Mouse (Mus musculus): ENCODE results near the gene Borcs7. TPM values are rescaled to one million over a fixed set of nuclear protein-coding genes. Genes with fewer than 3 reads are reported as not detected.
"Not testable (repeated sequence)": the region's sequence is repeated elsewhere in the genome, so short reads cannot be mapped to it uniquely, and the experiment has no call there.

Borcs7 gene
- polyA plus RNA-seq, 1 experiment from 2014 or later, result 17.6 TPM

DNA sequence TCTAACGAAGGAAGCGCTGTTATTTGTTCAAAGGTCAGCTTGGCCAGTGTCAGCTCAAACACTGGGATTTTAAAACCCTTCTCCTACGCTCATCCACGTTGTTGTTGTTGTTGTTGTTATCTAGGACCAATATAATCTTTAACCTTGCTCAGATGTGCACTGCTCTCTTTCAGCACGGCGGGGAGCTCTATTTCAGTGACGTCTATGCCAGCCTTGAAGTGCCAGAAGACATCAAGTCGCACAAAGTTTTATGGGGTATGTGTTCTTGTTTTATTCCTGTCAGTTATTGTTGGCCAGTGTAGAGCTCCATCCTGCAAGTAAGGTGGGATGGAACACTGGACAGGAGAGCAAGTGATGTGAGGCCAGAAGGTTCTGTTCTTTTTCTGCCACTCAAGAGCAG lies 25.3 kb downstream of the Borcs7 start:
- Histone ChIP-seq H3K4me1 (no peaks in the 10 kb centered on the region), H3K27ac (replicated peaks) (no peak overlapping the region), H3K4me2 (no peak overlapping the region), H3K36me3 (peaks cover 70% of the 10 kb centered on the region), H3K4me3 (no peak overlapping the region), H3K9ac (no peak overlapping the region), H3K27me3 (replicated peaks) (no peaks in the 10 kb centered on the region), H3K9me3 (peaks cover 4% of the 10 kb centered on the region)
- WGBS, result 79% methylated on average over 8 of the region's 8 CpGs
- no peak for ATAC-seq (ENCODE audit: extremely low read depth, insufficient number of reproducible peaks, low FRiP score, low TSS enrichment)

DNA sequence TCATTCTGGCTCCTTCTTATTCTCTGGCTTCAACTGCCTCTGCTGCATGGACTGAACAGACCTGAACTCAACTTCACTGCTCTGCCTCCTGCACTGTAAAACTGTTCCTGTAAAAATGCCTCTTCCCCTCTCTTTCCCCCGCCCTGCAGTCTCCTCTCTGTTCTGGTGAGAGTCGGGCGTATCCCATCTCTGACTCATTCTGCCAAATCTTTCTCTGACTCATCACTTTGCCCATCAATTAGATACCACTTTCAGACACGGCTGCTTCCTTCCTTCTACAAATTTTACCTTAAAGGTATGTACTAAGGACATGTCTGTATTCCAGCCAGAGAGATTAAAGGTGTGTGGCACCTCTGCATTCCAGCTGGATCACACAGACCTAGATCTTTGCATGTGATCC lies 28.4 kb downstream of the Borcs7 start:
- no peak for ATAC-seq (ENCODE audit: extremely low read depth, insufficient number of reproducible peaks, low FRiP score, low TSS enrichment)
- peaks cover 77% of the 10 kb centered on the region for H3K36me3 ChIP-seq
- 76% methylated on average over 4 of the region's 4 CpGs for WGBS

DNA sequence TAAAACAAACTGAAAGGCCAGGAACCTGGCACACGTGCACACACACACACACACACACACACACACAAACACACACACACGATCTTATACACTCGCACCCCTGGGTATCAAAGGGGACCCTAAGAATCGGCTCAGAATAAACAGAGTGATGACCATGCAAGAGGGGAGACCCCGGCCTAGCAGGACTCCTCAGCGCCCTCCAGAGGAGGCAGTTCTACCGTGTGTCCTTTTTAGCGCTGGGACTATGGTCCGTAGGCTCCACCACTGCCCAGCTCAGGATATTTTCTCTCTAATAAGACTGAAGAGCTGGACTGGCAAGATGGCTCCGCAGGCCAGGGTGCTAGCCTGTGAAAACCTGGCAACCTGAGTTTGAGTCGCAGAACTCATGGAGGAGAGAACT lies 34.7 kb downstream of the Borcs7 start:
- H3K27ac ChIP-seq (replicated peaks), result no peak overlapping the region
- 63% methylated on average over 11 of the region's 11 CpGs for WGBS
- no peaks in the 10 kb centered on the region for H3K27me3 ChIP-seq (replicated peaks)
- no peak overlapping the region for H3K4me2 ChIP-seq
- H3K9ac ChIP-seq, result no peak overlapping the region
- H3K9me3 ChIP-seq, result no peaks in the 10 kb centered on the region
- H3K36me3 ChIP-seq, result peaks cover 64% of the 10 kb centered on the region
- no peak for ATAC-seq (ENCODE audit: extremely low read depth, insufficient number of reproducible peaks, low FRiP score, low TSS enrichment)
- H3K4me1 ChIP-seq, result peaks cover 21% of the 10 kb centered on the region
- no peak overlapping the region for H3K4me3 ChIP-seq

More for the DNA sequence above, 28.4 kb downstream of the Borcs7 start:
- Histone ChIP-seq H3K27ac (replicated peaks) (no peak overlapping the region), H3K4me1 (peaks cover 4% of the 10 kb centered on the region; the same call in 1 of the 2 replicates), H3K27me3 (replicated peaks) (no peaks in the 10 kb centered on the region), H3K9ac (no peak overlapping the region), H3K4me3 (no peak overlapping the region), H3K9me3 (peaks cover 4% of the 10 kb centered on the region), H3K4me2 (no peak overlapping the region)

DNA sequence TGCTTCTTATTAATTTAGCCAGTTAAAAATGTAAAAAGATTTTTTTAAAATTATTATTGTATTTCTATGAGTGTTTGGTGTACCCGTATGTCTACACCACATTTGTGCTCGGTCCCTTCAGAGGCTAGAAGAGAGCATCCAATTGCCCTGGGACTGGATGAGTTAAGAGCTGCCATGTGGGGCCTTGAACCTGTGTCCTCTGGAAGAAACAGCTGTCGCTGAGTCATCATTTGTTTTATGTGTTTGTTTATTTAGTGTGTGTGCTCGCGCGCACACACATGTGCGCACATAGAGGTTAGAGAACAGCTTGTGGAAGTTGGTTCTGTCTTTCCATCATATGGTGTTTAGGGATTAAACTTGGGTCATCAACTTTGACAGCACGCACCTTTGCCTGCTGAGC lies 36.4 kb downstream of the Borcs7 start:
- H3K9me3 ChIP-seq, result no peaks in the 10 kb centered on the region
- 95% methylated on average over 8 of the region's 8 CpGs for WGBS
- no peaks in the 10 kb centered on the region for H3K27me3 ChIP-seq (replicated peaks)
- peaks cover 21% of the 10 kb centered on the region for H3K4me1 ChIP-seq
- no peak overlapping the region for H3K27ac ChIP-seq (replicated peaks)
- H3K9ac ChIP-seq, result no peak overlapping the region
- no peak overlapping the region for H3K4me2 ChIP-seq
- ATAC-seq (ENCODE audit: extremely low read depth, insufficient number of reproducible peaks, low FRiP score, low TSS enrichment), result no peak
- H3K4me3 ChIP-seq, result no peak overlapping the region
- peaks cover 53% of the 10 kb centered on the region for H3K36me3 ChIP-seq

DNA sequence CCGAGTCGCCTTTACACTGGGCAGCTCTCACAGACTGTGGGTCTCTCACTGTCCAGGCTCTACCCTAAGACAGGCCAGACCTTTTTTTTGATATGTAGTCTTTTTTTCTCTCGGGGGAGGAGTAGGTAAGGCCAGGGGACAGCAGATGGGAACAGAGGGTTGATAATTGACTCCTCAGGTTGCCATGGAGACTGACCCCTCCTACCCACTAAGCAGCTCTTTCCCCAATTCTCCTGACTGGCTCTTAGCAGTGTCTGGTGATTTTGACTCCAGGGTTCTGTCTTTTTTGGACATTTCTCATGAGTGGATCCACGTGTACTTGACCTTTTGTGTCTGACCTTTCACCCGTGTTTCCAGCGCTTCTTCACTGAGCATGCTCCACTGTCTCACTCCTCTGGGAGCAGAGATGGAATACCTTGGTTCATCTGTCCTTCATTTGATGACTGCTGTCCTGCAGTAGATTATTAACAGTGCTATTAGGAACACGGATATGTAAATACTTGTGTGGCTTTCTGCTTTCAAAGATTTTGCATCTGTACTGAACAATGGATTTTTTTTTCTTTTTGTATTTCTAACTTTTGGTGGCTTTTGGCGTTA lies 37.5 kb downstream of the Borcs7 start:
- Histone ChIP-seq H3K9me3 (no peaks in the 10 kb centered on the region), H3K27ac (replicated peaks) (no peak overlapping the region), H3K9ac (no peak overlapping the region), H3K4me1 (peaks cover 16% of the 10 kb centered on the region), H3K36me3 (peaks cover 45% of the 10 kb centered on the region), H3K27me3 (replicated peaks) (no peaks in the 10 kb centered on the region), H3K4me2 (no peak overlapping the region), H3K4me3 (no peak overlapping the region)
- ATAC-seq (ENCODE audit: extremely low read depth, insufficient number of reproducible peaks, low FRiP score, low TSS enrichment), result no peak
- WGBS, result 50% methylated on average over 8 of the region's 8 CpGs

DNA sequence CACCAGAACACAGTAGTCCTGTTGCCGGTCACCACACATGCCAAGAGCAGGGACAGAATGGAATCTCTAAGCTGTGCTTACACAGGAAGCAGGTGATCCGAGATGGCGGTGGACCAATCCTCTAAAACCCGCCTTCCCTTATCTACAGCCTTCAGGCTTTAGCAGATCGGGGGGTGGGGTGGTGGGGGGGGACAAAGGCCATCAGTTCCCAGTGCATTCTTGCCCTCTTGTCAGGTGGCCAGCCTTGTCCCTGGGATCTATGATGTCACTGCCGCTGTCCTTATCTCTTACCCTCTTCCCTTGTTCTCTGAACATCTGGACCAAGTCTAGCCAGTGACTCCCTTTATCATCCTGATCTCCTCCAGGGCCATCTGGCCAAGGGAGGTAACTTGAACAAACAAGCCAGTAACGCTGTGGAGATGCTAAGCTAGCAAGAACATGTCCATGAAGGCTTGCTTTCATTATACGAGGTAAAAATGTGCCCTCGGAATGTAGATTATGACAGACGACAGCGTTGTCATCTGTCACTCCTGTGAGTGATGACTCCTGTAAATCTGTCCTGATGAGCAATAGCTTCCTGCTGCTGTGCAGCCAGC lies 38.3 kb downstream of the Borcs7 start:
- no peak overlapping the region for H3K4me3 ChIP-seq
- peak overlapping the region; percentile 31 for H3K4me2 ChIP-seq
- no peaks in the 10 kb centered on the region for H3K9me3 ChIP-seq
- ATAC-seq (ENCODE audit: extremely low read depth, insufficient number of reproducible peaks, low FRiP score, low TSS enrichment), result peak; percentile 37; the same call in 1 of the 2 replicates
- 23% methylated on average over 11 of the region's 11 CpGs for WGBS
- H3K36me3 ChIP-seq, result peaks cover 41% of the 10 kb centered on the region
- peak overlapping the region; percentile 12; the same call in 1 of the 2 replicates for H3K9ac ChIP-seq
- no peaks in the 10 kb centered on the region for H3K27me3 ChIP-seq (replicated peaks)
- H3K4me1 ChIP-seq, result peaks cover 16% of the 10 kb centered on the region
- H3K27ac ChIP-seq (replicated peaks), result no peak overlapping the region

DNA sequence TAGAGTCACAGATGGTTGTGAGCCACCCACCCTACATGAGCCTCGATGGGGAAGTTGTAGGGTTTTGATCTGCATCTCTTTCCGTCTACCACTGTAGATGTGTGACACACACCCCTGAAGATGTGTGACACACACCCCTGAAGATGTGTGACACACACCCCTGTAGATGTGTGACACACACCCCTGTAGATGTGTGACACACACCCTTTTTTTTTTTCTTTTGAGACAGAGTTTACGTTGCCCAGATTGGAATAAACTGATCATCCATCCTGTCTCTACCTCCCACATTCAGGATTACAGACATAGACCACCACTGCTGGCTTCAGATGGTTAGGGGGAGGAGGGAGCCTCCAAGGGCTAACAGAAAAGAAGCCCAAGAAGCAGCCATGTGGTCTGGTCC lies 39.2 kb downstream of the Borcs7 start:
- H3K4me3 ChIP-seq, result no peak overlapping the region
- WGBS, result 68% methylated on average over 3 of the region's 3 CpGs

DNA sequence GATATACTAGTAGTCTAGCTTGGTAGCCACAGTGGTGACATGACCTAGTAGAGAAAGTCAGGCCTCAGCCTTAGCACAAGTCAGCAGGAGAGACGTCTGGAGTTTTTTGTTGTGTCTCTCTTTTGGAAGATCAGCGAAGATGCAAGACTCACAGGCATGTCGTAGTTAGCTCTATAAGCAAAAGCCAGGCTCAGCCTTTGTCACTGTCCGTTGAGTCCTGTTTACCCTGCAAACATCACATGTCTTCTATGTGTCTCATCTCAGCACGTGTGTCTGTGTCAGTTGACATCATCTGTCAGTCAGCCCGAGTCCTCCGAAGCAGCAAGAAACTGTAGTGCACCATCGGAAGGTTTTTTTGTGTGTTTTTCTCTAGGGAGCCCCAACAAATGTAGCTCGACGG lies 41.6 kb downstream of the Borcs7 start:
- H3K9me3 ChIP-seq, result no peaks in the 10 kb centered on the region
- no peak overlapping the region for H3K9ac ChIP-seq
- WGBS, result 89% methylated on average over 10 of the region's 10 CpGs
- no peaks in the 10 kb centered on the region for H3K27me3 ChIP-seq (replicated peaks)
- H3K4me2 ChIP-seq, result no peak overlapping the region
- H3K4me1 ChIP-seq, result peaks cover 40% of the 10 kb centered on the region
- H3K36me3 ChIP-seq, result peaks cover 19% of the 10 kb centered on the region
- ATAC-seq (ENCODE audit: extremely low read depth, insufficient number of reproducible peaks, low FRiP score, low TSS enrichment), result no peak
- no peak overlapping the region for H3K4me3 ChIP-seq
- H3K27ac ChIP-seq (replicated peaks), result no peak overlapping the region

More for the DNA sequence above, 39.2 kb downstream of the Borcs7 start:
- H3K36me3 ChIP-seq, result peaks cover 39% of the 10 kb centered on the region
- H3K9ac ChIP-seq, result no peak overlapping the region
- no peaks in the 10 kb centered on the region for H3K27me3 ChIP-seq (replicated peaks)
- no peaks in the 10 kb centered on the region for H3K9me3 ChIP-seq
- no peak overlapping the region for H3K27ac ChIP-seq (replicated peaks)
- ATAC-seq (ENCODE audit: extremely low read depth, insufficient number of reproducible peaks, low FRiP score, low TSS enrichment), result no peak
- peaks cover 23% of the 10 kb centered on the region for H3K4me1 ChIP-seq
- H3K4me2 ChIP-seq, result no peak overlapping the region

DNA sequence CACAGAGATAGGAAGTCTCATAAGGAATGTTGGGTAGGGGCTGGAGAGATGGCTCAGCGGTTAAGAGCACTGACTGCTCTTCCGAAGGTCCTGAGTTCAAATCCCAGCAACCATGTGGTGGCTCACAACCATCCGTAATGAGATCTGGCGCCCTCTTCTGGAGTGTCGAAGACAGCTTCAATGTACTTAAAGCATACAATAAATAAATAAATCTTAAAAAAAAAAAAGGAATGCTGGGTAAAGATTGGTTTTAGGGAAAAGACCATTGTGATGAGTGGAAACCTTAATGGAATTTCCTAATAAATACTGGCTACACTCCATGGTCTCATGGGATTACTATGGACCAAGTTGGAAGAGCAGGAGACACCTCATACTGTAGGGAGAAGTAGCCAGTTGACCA lies 43.0 kb downstream of the Borcs7 start:
- Histone ChIP-seq H3K36me3 (peaks cover 23% of the 10 kb centered on the region), H3K4me1 (peaks cover 39% of the 10 kb centered on the region)
- not testable (repeated sequence) for H3K4me2 ChIP-seq; H3K9me3 ChIP-seq; H3K9ac ChIP-seq; ATAC-seq (ENCODE audit: extremely low read depth, insufficient number of reproducible peaks, low FRiP score, low TSS enrichment); H3K4me3 ChIP-seq; H3K27me3 ChIP-seq (replicated peaks); H3K27ac ChIP-seq (replicated peaks)
- WGBS, result 95% methylated on average over 5 of the region's 5 CpGs

DNA sequence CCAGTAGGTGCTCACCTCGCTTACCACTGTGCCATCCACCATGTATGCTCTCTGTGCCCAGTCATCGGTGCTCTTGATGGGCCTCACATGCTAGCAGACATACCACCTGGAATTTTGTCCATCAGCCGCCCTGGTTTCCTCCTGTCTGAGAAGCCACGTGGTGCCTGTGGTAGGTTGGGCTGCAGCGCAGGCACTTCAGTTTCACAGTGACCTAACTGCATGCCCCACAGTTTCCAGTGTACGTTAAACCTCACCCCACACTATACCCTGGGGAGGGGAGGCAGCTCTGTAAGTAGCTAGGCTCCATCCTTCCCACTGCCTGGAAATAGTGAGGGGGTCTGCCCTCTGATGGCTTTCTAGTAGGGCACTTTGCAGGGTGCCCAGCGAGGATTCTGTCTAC lies 43.9 kb downstream of the Borcs7 start:
- peaks cover 31% of the 10 kb centered on the region for H3K36me3 ChIP-seq
- H3K4me3 ChIP-seq, result no peak overlapping the region
- WGBS, result 70% methylated on average over 7 of the region's 7 CpGs
- no peak for ATAC-seq (ENCODE audit: extremely low read depth, insufficient number of reproducible peaks, low FRiP score, low TSS enrichment)
- H3K4me2 ChIP-seq, result no peak overlapping the region
- H3K27ac ChIP-seq (replicated peaks), result no peak overlapping the region
- H3K9me3 ChIP-seq, result no peaks in the 10 kb centered on the region
- peaks cover 30% of the 10 kb centered on the region for H3K4me1 ChIP-seq
- H3K27me3 ChIP-seq (replicated peaks), result no peaks in the 10 kb centered on the region
- H3K9ac ChIP-seq, result no peak overlapping the region

DNA sequence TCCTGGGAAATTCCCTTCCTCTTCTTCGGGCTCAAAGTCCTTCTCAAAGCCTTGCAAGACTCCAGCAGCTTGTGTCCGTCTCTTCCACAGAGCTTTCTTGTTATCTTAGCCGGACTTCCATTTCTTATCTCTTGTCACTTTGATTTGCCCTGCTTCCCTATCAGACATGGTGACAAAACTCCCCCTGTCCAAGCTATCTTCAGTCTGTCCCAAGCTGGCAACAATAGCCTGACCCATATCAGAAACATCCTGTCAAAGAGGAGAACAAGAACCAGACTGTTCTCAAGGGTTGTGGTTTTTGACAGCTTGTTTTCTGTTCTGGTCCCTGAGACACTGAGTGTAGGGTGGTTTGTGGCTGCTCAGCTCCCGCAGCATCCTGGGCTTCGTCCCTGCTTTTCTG lies 45.5 kb downstream of the Borcs7 start:
- Histone ChIP-seq H3K9me3 (no peaks in the 10 kb centered on the region), H3K9ac (no peak overlapping the region), H3K36me3 (peaks cover 32% of the 10 kb centered on the region), H3K4me2 (peak overlapping the region; percentile 25), H3K27me3 (replicated peaks) (no peaks in the 10 kb centered on the region), H3K4me3 (no peak overlapping the region), H3K4me1 (peaks cover 29% of the 10 kb centered on the region), H3K27ac (replicated peaks) (peak overlapping the region; percentile 45; the same call in 1 of the 2 replicates)
- peak; percentile 54 for ATAC-seq (ENCODE audit: extremely low read depth, insufficient number of reproducible peaks, low FRiP score, low TSS enrichment)
- 8% methylated on average over 5 of the region's 5 CpGs for WGBS

DNA sequence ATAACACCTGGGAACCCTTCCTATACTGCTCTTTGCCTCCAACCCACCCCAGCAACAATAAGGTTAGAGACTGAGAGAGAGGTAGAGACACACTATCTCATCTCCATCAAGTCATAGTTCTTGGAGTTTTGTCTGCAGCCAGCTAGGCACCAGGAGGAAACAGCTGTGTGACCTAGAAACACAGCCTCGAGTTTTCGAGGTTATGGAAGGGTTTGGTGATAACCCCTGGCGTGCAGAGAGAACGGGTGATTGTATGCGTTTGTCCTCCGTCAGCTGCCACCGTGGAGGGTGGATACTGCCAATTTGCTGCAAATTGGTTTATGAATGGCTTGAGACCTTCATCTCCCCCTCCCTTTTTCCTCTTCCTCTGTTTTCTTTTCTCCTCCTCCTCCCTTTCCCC lies 47.4 kb downstream of the Borcs7 start:
- H3K4me2 ChIP-seq, result no peak overlapping the region
- no peaks in the 10 kb centered on the region for H3K27me3 ChIP-seq (replicated peaks)
- H3K9me3 ChIP-seq, result no peaks in the 10 kb centered on the region
- no peak overlapping the region for H3K4me3 ChIP-seq
- H3K4me1 ChIP-seq, result peaks cover 29% of the 10 kb centered on the region
- WGBS, result 45% methylated on average over 7 of the region's 7 CpGs
- peaks cover 30% of the 10 kb centered on the region for H3K36me3 ChIP-seq
- H3K27ac ChIP-seq (replicated peaks), result no peak overlapping the region
- ATAC-seq (ENCODE audit: extremely low read depth, insufficient number of reproducible peaks, low FRiP score, low TSS enrichment), result no peak
- H3K9ac ChIP-seq, result no peak overlapping the region
